ENCODE assay signal across 20 mouse cellular contexts in the genomic region with DNA sequence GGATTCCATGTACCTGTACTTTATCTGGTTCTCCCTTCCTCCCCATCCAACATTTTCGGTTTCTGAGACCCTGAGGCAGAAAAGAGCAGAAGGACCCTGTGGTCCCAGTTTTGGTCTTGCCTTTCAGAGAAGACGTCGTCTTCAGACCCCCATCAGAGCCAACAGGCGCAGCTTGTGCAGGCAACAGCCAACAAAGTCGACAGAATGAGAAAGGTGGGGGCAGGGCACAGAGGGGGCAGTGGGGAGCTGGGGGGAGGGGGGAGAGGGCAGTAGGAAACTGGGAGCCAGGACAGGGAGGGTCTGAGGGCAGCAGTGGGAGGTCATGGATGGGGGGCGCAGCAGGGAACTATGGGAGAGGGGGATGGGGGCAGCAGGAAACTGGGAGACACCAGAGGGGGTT. TPM values are rescaled to one million over a fixed set of nuclear protein-coding genes. Genes with fewer than 3 reads are reported as not detected.
"Had no signal": no experiment of that assay in that cellular context is flagged by ENCODE, and none has a peak within 500 bp of the region (broad histone marks: within the 10 kb centered on the region; RNA-seq: fewer than 3 reads in every experiment).

No protein-coding gene starts in this region.

- H3K9me3 ChIP-seq: liver, embryonic 13.5 days; liver, embryonic 15.5 days; megakaryocyte, embryonic 14.5 days; midbrain, embryonic 13.5 days; midbrain, embryonic 15.5 days; neural tube, embryonic 12.5 days had no signal

- H3K27me3 ChIP-seq: liver, embryonic 13.5 days; liver, embryonic 15.5 days; megakaryocyte, embryonic 14.5 days; midbrain, embryonic 13.5 days; midbrain, embryonic 15.5 days; neural tube, embryonic 12.5 days had no signal

- H3K4me2 ChIP-seq: liver, embryonic 13.5 days; liver, embryonic 15.5 days; midbrain, embryonic 11.5 days; midbrain, embryonic 13.5 days; midbrain, embryonic 15.5 days; neural tube, embryonic 12.5 days had no signal

- H3K9ac ChIP-seq: liver, embryonic 13.5 days; liver, embryonic 15.5 days; liver, postnatal 0 days; midbrain, embryonic 13.5 days; midbrain, embryonic 15.5 days; neural tube, embryonic 12.5 days had no signal

- H3K4me1 ChIP-seq: liver, embryonic 15.5 days; midbrain, embryonic 13.5 days; midbrain, embryonic 15.5 days; neural tube, embryonic 12.5 days had no signal

- DNase-seq: liver, embryonic 13.5 days; liver, postnatal 0 days; lung, adult 2 months; lung, postnatal 36 days; right cerebral cortex, postnatal 14 days; thymus, adult 2 months; thymus, postnatal 25 days; thymus, postnatal 4 days had no signal

- ATAC-seq: liver, postnatal 0 days; lung, postnatal 0 days; midbrain, embryonic 13.5 days; midbrain, embryonic 15.5 days had no signal

- H3K4me3 ChIP-seq: liver, embryonic 13.5 days; liver, embryonic 15.5 days; megakaryocyte, embryonic 14.5 days; midbrain, embryonic 13.5 days; midbrain, embryonic 15.5 days; neural tube, embryonic 12.5 days had no signal

- H3K27ac ChIP-seq: liver, embryonic 13.5 days; liver, embryonic 15.5 days; macrophage; midbrain, embryonic 13.5 days; midbrain, embryonic 15.5 days; neural tube, embryonic 12.5 days had no signal

RNA-seq across cellular contexts. Expression of a gene that starts 9.7 kb away (rescaled TPM):
- polyA plus RNA-seq: lung, postnatal 0 days; midbrain, embryonic 11.5 days; midbrain, embryonic 13.5 days; midbrain, embryonic 15.5 days; neural tube, embryonic 12.5 days; neural tube, embryonic 14.5 days had no signal

RNA-seq across cellular contexts. Expression of a gene that starts 20.4 kb away (rescaled TPM):
- polyA plus RNA-seq: liver, embryonic 13.5 days; liver, embryonic 15.5 days; liver, postnatal 0 days; midbrain, embryonic 11.5 days; midbrain, embryonic 15.5 days; midbrain, postnatal 0 days; spleen, adult 2 months; urinary bladder, adult 2 months had no signal

RNA-seq across cellular contexts. Expression of a gene that starts 24.3 kb away (rescaled TPM):
- polyA plus RNA-seq: lung, postnatal 0 days; macrophage; midbrain, embryonic 15.5 days; midbrain, postnatal 0 days; neural tube, embryonic 14.5 days; urinary bladder, adult 2 months had no signal
